Mouse (Mus musculus) ZHBTc4 (cell line): Measurements from ENCODE around the gene Zfp74.

Experiments
- DNase-seq: peaks from one replicate; pipeline ENCODE4 v3.0.0-alpha.2; 2011; ENCODE audit warnings: low read depth, low spot score

Zfp74 gene

GRCm38 (mm10) chr7:29944201-29944600 is 9.7 kb downstream of the Zfp74 start:
- DNase-seq = peak; percentile 92

DNA sequence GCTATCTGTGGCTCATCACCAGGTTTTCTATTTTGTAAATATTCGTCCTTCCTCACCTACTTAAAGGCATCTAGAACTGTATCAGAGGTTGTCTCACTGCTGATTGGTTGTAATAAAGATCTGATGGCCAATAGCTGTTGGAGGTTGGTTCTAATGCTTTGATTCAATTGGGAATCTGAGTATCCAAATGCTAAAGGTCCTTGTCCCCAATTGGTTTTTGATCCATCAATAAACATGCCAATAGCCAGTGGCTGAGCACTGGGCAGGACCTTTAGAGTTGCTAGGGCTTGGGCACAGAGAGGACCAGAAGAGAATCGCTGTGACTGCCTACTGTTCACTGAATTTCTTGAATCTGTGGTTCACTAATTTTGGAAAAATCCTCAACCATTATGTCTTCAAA is 10.2 kb downstream of the Zfp74 start:
- DNase-seq = peak; percentile 81

GRCm38 (mm10) chr7:29942740-29943139 is 11.1 kb downstream of the Zfp74 start:
- DNase-seq = peak; percentile 86

DNA sequence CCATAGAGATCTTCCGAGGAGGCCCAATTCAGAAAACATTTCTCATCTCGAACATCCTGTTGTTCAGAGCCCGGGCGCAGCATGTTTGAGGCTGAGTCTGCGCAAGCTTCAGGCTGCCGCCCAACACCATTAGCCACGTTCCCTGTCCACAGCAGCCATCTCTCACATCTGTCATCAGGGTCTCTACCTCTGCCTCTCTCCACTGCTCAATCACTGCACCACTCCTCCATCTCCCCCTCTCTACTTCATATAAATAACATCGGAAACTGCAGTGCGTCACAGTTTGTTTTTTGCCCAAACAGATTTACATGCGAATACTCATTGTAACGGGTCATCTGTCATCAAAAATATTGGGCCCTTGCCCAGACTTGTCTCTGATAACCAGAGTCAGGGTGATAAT is 12.9 kb downstream of the Zfp74 start:
- no peak for DNase-seq

DNA sequence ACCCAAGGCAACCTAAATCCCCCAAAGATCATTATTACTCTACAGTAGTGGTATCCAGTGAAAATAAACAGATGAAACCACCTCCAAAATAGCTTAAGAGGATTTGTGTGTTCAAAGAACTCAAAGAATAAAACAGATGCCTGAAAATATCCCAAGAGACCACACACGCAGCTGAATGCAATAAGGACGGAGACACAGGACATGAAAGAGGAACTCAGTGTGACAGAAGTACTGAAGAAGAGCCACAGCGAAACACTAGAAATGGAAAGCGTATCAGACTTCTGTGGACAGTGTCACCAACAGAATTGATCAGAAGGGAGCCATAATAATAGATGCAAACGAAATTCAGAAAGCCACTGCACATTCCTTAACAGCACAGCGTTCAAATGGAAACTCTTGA is 15.0 kb downstream of the Zfp74 start:
- no peak for DNase-seq

DNA sequence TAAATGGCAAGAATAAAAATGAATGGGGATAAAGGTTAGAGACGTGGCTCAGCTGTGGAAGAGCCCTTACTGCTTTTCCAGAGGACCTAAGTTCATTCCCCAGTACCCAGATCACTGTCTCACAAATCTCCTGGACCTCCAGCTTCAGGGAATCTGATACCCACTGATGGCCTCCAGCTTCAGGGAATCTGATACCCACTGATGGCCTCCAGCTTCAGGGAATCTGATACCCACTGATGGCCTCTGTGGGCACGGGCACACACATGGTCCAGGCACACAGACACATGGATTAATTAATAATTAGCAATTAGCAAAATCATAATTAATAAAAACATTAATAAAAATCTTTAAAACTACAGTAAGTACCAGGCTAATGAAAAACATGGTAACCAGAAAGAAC is 31.1 kb downstream of the Zfp74 start:
- DNase-seq = no peak

DNA sequence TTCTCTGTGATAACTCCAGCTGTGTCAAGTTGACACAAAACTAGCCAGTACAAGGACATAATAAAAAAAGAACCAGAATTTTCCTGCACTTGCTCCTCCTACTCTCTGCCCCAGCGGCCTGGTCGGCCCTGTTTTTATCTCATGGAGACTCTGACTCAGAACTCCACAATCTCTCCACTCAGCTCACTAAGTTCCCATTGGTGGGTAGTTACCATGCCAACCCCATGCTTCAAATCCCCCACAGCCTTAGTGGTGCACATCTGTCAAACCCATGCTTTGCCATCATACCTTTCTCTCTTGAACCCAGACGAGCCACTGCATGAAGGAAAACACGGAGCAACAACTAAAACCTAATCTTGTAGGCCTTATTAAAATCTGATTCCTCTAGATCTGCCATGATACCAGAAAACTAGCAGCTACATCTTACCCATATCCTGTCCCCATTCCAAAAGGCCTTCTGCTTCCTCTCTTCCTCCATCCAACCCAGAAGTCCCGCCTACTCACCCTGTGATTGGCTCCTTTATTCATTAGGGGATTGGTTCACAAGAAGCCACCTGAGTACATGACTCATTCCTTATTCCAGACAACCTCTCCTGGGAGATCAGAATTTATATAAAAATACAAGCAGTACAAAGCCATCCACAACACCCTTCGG is 32.3 kb downstream of the Zfp74 start:
- DNase-seq = no peak

DNA sequence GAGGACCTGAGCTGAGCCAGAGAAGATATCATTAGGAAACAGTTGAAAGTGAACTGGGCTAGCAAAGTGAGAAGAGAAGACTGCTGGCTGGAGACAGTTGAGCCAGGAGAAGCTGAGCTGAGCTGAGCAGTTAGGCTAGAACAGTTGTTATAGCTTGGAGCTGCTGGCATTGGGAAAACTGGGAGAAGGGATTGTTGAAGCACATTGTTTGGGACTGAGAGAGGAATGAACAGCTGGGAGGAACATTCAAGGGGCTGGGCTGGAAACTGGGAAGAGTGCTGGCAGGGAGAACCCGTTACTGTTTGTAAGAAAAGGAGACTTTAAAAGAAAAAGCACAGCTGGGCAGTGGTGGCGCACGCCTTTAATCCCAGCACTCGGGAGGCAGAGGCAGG is 35.8 kb downstream of the Zfp74 start:
- DNase-seq = no peak

DNA sequence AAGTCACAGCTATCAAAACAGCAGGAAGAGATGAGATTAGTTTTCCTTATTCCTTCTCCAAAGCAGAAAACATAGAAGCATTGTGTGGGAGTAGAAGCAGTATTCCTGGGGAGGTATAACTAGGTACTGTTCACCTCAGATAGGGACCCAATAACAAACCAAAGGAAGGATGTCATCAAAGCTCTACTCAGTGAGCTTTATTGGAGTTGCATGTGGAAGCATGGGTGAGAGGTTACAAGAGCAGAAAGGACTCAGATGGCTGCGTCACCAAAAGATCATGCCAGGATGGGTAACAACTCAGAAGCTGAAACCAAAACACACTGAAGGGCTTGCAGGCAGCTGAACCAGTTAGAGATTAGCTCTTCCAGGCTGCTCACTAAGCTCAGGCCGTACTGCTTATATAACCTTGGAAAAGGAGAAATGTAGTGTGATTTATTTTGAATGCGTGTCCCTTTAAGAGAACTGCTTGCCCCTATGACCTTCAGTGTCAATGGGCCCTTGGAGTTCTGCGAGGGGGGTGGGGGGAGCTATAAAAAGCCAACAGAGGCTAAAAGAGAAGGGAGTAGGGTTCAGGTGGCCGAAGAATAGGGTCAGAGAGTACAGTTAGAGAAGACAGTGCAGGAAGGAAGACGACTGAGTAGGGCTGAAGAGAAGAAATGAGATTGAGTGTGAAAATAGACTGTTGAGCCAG is 36.4 kb downstream of the Zfp74 start:
- no peak for DNase-seq

DNA sequence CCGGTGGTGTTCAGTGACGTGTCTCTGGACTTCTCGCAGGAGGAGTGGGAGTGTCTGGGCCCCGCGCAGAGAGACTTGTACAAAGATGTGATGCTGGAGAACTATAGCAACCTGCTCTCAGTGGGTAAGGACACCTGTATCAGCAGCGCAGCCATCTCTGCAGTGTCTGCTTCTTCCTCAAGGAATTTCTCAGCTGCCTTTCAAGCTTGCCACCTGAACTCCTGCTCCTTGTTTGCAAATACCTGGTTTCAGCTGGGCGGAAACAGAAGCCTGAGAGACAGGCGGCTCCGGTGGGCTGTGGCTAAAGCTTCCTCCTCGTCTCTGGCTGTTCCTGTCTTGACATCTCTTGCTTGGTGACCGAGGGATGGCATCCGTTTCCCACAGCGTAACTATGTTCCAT is 41.7 kb downstream of the Zfp74 start:
- DNase-seq = peak; percentile 28

DNA sequence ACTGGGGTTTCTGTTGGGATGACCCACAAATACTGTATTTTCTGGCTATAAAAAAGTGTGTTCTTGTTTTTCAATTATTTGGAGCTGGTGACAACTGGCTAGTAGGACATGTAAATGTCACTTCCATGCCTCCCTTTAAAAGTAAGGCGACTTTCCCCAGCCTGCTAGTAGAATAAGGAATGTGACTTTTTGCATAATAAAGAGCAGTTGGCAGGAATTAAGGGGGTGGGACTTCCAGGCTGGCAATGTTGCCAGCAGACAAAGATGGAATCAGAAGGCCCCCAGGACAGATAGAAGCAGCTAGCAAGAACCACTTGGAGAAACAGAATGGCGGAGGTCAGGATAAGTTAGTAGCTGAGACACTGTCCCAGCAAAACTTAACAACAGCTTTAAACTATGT is 43.6 kb downstream of the Zfp74 start:
- peak; percentile 57 for DNase-seq

- peak; percentile 91 for DNase-seq
Measured at GRCm38 (mm10) chr7:29908130-29908950, 45.5 kb downstream of the Zfp74 start, which contains the start of gene Zfp383. Gene Zfp383, plus strand, starts transcription at chr7:29908223.

GRCm38 (mm10) chr7:29907206-29907605 is 46.7 kb downstream of the Zfp74 start:
- no peak for DNase-seq

GRCm38 (mm10) chr7:29906682-29907058 is 47.2 kb downstream of the Zfp74 start:
- no peak for DNase-seq

GRCm38 (mm10) chr7:29905966-29906681 is 47.8 kb downstream of the Zfp74 start, which contains the start of gene Zfp27:
Gene Zfp27, minus strand, starts transcription at chr7:29906572.
- peak; percentile 93 for DNase-seq

GRCm38 (mm10) chr7:29904101-29904500 is 49.8 kb downstream of the Zfp74 start:
- no peak for DNase-seq

DNA sequence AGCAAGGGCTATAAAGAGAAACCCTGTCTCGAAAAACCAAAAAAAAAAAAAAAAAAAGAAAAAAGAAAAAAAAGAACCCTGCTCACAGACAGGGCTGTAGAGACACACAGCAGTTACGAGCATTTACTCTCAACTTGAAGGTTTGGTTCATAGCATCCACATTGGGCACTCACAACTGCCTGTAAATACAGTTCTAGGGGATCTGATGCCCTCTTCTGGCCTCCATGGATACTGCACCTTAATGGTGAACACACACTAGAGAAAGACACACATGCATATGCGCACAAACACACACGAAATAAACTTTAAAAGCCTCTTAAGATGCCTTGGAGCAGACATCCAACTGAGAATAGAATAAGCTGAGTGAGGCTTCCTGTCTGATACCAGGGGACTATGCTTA is 55.5 kb downstream of the Zfp74 start:
- DNase-seq = peak; percentile 56

DNA sequence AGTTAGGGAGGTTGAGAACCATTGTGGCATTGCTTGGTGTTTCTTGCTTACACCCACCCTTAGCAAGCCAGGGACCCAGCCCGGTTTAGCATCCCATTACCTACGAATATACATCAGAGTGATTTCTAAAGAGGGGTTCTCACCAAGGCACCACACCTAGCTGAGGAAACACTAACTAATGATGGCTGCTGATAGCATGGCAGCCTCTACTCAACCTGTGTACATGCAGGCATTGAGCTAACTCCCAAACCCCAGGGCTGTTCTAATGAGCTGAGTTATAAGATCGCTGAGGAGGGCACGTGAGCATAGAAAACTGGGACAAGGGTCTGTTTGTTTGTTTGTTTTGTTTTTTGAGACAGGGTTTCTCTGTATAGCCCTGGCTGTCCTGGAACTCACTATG is 61.1 kb downstream of the Zfp74 start:
- DNase-seq = no peak

DNA sequence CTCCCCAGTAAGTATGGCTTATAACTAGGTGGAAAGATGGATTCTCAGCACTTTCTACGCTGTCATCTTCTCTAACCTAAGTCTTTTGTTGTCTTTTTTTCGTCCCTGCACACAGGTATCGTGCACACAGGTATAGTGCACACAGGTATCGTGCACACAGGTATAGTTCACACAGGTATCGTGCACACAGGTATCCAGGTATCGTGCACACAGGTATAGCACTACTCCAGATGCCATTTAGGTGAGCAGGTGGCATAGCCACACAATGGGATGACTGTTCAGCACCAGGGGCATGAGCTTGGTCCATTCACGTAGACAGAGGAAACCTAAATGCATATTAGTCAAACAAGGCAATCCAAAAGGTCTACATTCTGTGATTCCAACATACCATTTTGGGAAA is 63.4 kb downstream of the Zfp74 start:
- no peak for DNase-seq

DNA sequence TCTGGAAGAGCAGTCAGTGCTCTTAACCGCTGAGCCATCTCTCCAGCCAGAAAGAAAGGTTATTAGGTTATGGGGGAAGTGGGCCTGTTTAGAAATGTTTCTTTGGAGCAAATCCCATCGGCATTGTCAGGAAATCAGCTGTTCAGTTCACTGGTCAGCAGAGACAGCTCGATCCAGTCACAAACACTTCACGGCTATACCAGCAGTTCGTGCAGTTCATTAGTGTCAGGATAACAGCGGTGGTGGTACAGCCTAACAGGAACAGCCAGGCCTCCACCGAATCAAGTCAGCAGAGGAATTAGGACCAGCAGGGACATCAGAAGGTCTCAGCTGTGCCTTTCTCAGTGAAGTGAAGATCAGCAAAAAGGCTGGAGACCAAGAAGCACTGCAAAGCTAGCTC is 73.0 kb downstream of the Zfp74 start:
- DNase-seq = no peak
